Mouse (Mus musculus) Patski (cell line): ENCODE measurements at regions not wholly inside any gene's neighbourhood (a gene's known extent, or its start where the extent isn't known, plus 50 kb on each side); places are given as distances from the start of the nearest gene placed in this dataset.
"Not testable (repeated sequence)": the region's sequence is repeated elsewhere in the genome, so short reads cannot be mapped to it uniquely, and the experiment has no call there.

Experiments used
- ATAC-seq: fragments of 100-300 bp; one replicate; pipeline ENCODE4 v1.8.0; 2021
- CTCF ChIA-PET: fragments of 350-600 bp; sonication (Branson Sonifier 250); formaldehyde crosslinking; loops from one replicate; lab custom pipeline; 2022; ENCODE audit warnings: inconsistent platforms; lab: Charles Lee
- POLR2A ChIA-PET: fragments of 350-600 bp; sonication (Branson Sonifier 250); formaldehyde crosslinking; loops from one replicate; lab custom pipeline; 2022; ENCODE audit warnings: antibody characterized with exemption, inconsistent platforms; lab: Charles Lee
- DNase-seq: peaks from one replicate; pipeline ENCODE4 v3.0.0-alpha.2; 2011; ENCODE audit warnings: low read depth, low spot score
- H3K27me3 ChIP-seq: fragments of 371-371 bp; one replicate; pipeline ENCODE4 v1.5.1; 2021
- CTCF ChIP-seq: fragments of 100-300 bp; IDR thresholded peaks from one replicate; pipeline ENCODE4 v1.5.1; 2021
- in situ Hi-C: fragments of 300-500 bp; cut with MboI; formaldehyde crosslinking; loops from 3 replicates; pipeline ENCODE4 v1.11.1; 2018; ENCODE audit warnings: low pct_unique_long_range_greater_than_20kb, mixed read lengths

GRCm38 (mm10) chr1:124369604-124370003, 324.2 kb upstream of the Dpp10 start:
- ChIA-PET POLR2A (no interaction called here), CTCF (no interaction called here)
- ATAC-seq (no peak), DNase-seq (no peak)
- TF ChIP-seq CTCF, result no peak
- in situ Hi-C loops, result no loop called here
- H3K27me3 ChIP-seq, result no peaks in the 10 kb centered on the region

DNA sequence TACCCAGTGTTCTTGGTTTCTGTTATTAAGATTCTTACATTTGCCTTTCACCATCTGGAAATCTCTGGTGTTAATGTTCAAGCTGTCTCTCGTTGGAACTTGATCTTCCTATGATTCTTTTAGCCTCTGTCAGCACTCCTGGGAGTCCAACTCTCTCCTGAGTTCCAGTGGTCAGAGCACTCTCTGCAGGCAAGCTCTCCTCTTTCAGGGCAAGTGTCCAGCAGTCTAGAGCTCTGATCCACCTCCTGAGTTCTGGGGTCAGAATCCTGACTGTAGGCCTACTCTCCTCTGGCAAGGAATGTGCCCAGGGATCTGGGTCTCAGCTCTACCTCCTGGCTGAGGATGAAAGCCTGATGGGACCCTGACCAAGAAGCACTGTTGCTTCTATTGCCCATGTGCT, 303.1 kb upstream of the Dpp10 start:
- DNase-seq, CTCF ChIA-PET, H3K27me3 ChIP-seq, POLR2A ChIA-PET, ATAC-seq, in situ Hi-C loops: not testable (repeated sequence)

DNA sequence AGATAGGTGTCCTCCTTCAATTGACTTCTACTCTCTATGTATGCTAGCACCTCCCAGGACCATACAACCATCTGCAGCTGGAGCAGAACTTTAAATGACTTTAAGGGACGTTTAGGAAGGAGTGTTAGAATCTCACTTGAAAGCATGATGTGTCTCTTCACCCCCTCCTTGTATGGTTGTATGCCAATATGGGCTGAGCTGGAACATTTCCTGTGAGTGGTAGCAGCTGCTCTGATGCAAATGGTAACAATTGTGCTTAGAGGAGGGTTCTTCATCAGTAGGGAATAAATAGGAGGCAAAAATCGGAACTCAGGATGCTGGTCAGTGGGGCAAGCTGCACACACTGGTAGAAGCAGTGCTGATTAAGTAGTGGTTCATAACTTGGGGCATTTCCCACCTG, 294.1 kb upstream of the Dpp10 start:
- DNase-seq (no peak), ATAC-seq (no peak)
- ChIA-PET POLR2A (interaction anchor here (0.6 kb wide), 1 partner anchor 184 kb away, joined by 3 read pairs; no protein-coding TSS in a partner anchor), CTCF (no interaction called here)
- in situ Hi-C loops, result no loop called here
- H3K27me3 ChIP-seq, result peaks cover 3% of the 10 kb centered on the region
- no peak for TF ChIP-seq CTCF

DNA sequence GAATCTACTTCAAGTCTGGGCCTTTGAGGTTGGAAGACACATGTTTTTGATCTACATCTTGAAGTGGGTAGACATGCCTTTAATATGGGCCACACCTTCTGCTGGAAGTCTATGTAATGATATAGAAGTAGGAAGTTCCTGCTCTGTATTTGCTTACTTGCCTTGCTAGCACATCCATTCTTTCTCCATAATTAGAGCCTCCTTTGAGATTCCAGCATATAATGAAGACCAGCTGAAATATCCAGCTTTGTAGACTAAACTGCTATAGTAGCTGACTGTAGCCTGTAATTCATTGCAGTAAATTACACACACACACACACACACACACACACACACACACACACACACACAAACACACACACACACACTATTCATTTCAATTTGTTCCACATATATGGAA, 293.3 kb upstream of the Dpp10 start:
- ATAC-seq, result no peak
- ChIA-PET CTCF (no interaction called here), POLR2A (no interaction called here)
- TF ChIP-seq CTCF, result no peak
- peaks cover 3% of the 10 kb centered on the region for H3K27me3 ChIP-seq
- no peak for DNase-seq
- in situ Hi-C loops, result no loop called here

DNA sequence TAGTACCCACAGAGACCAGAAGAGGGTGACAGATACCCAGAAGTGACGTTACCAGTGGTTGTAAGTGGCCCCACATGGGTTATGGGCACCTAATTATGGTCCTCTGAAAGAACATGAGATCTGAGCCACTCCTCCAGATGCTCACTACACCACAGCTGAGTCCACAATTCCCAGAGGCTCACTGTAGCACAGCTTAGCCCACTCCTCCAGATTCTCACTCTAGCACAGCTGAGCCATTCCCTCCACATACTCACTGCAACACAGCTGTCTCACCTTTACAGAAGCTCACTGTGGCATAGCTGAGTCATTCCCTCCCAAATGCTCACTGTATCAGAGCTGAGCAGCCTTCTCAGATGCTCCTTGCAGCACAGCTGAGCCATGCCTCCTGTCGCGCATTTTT, 286.9 kb upstream of the Dpp10 start:
- TF ChIP-seq CTCF, result peak; percentile 32
- DNase-seq (no peak), ATAC-seq (no peak)
- in situ Hi-C loops, result no loop called here
- CTCF ChIA-PET, result no interaction called here
- POLR2A ChIA-PET, result no interaction called here
- peaks cover 3% of the 10 kb centered on the region for H3K27me3 ChIP-seq
